Mouse (Mus musculus) bone marrow macrophage, adult 2 months (primary cell): Measurements from ENCODE around the gene Pbx1.

Experiments
- CTCF ChIP-seq: IDR thresholded peaks from 2 replicates; pipeline ENCODE4 v1.5.1; 2012; ENCODE audit warnings: low read depth, mild to moderate bottlenecking, low read length, moderate library complexity
- POLR2A ChIP-seq: IDR thresholded peaks from 2 replicates; pipeline ENCODE4 v1.6.1; 2012; ENCODE audit warnings: mild to moderate bottlenecking, low read depth, low read length, borderline replicate concordance

- TF ChIP-seq POLR2A, result no peak
- TF ChIP-seq CTCF, result no peak
These were observed 234.7 kb downstream of the Pbx1 start for GRCm38 (mm10) chr1:168197195-168197907.
